Mouse (Mus musculus) A20 (cell line): Measurements from ENCODE around the gene Tmsb15b1.
A peak's percentile ranks its signal among the peaks of the same experiment; 100 is the strongest.
"Not testable (repeated sequence)": the region's sequence is repeated elsewhere in the genome, so short reads cannot be mapped to it uniquely, and the experiment has no call there.

Experiments used
- DNase-seq: peaks from one replicate; pipeline ENCODE4 v3.0.0-alpha.2; 2011; ENCODE audit warnings: low read depth, low spot score

The Tmsb15b1 gene

GRCm38 (mm10) chrX:136976424-136977084, at the start of gene Tmsb15b1, which contains the start of gene Tmsb15l:
TSS of gene Tmsb15b1 (minus strand) at chrX:136976874.
TSS of gene Tmsb15l (minus strand) at chrX:136976869.
- DNase-seq, result peak; percentile 88

- peak; percentile 59 for DNase-seq
Measured at GRCm38 (mm10) chrX:137019310-137019709, 42.6 kb upstream of the Tmsb15b1 start.

- no peak for DNase-seq
Measured at GRCm38 (mm10) chrX:137017668-137018067, 41.0 kb upstream of the Tmsb15b1 start.

GRCm38 (mm10) chrX:137015099-137015709, 38.5 kb upstream of the Tmsb15b1 start:
- DNase-seq, result peak; percentile 70

- DNase-seq, result peak; percentile 58
Measured at GRCm38 (mm10) chrX:136996256-136996655, 19.6 kb upstream of the Tmsb15b1 start.

GRCm38 (mm10) chrX:136993641-136994040, 17.0 kb upstream of the Tmsb15b1 start:
- peak; percentile 58 for DNase-seq

GRCm38 (mm10) chrX:136992978-136993547, 16.4 kb upstream of the Tmsb15b1 start, which contains the start of gene Zcchc18:
TSS of gene Zcchc18 (plus strand) at chrX:136993155.
- peak; percentile 89 for DNase-seq

GRCm38 (mm10) chrX:136992191-136992965, 15.7 kb upstream of the Tmsb15b1 start:
- DNase-seq, result no peak

GRCm38 (mm10) chrX:136991274-136991673, 14.6 kb upstream of the Tmsb15b1 start:
- DNase-seq, result peak; percentile 62

- peak; percentile 65 for DNase-seq
Measured at GRCm38 (mm10) chrX:136986039-136986438, 9.4 kb upstream of the Tmsb15b1 start.

GRCm38 (mm10) chrX:136978616-136979015, 1.9 kb upstream of the Tmsb15b1 start:
- DNase-seq, result peak; percentile 41

- not testable (repeated sequence) for DNase-seq
Measured at GRCm38 (mm10) chrX:136975397-136975796, 1.3 kb downstream of the Tmsb15b1 start, which contains the start of gene Tmsb15b2. TSS of gene Tmsb15b2 (minus strand) at chrX:136975497.

GRCm38 (mm10) chrX:136959688-136960087, 17.0 kb downstream of the Tmsb15b1 start:
- peak; percentile 32 for DNase-seq

GRCm38 (mm10) chrX:136958300-136958699, 18.4 kb downstream of the Tmsb15b1 start:
- peak; percentile 20 for DNase-seq

- peak; percentile 85 for DNase-seq
Measured at GRCm38 (mm10) chrX:136957583-136958279, 18.9 kb downstream of the Tmsb15b1 start.

GRCm38 (mm10) chrX:136937985-136938384, 38.7 kb downstream of the Tmsb15b1 start:
- no peak for DNase-seq

- DNase-seq, result no peak
Measured at GRCm38 (mm10) chrX:136927031-136927430, 49.6 kb downstream of the Tmsb15b1 start, which contains the start of gene H2bfm. TSS of gene H2bfm (plus strand) at chrX:136927325.

- DNase-seq, result no peak
Measured at GRCm38 (mm10) chrX:136925863-136926262, 50.8 kb downstream of the Tmsb15b1 start.
